Mouse (Mus musculus) embryonic facial prominence, embryonic 11.5 days (tissue): ENCODE results near the gene Rbm12b1. TPM values are rescaled to one million over a fixed set of nuclear protein-coding genes. Genes with fewer than 3 reads are reported as not detected.

ENCODE experiments used
- polyA plus RNA-seq: library from polyadenylated mRNA; unstranded; fragments of >200 nt; fragmentation: Nextera tagmentation; extraction: Ambion mirVana; gene quantifications from 2 replicates; pipeline ENCODE4 v1.2.1, GENCODE M21; 2014

Gene Rbm12b1
- polyA plus RNA-seq, 1 experiment from 2014 or later = 9.2 TPM

Other genes with a start within 250 kb of the Rbm12b1 start
- gene Gm10604, start 159.0 kb upstream of the Rbm12b1 start, polyA plus RNA-seq = 0.28 TPM in 1 of 2 replicates, not detected in the other
- gene Rbm12b2, start 50.8 kb upstream of the Rbm12b1 start, polyA plus RNA-seq = 18.7 and 21.4 TPM in 2 replicates
- gene Fam92a, start 31.8 kb downstream of the Rbm12b1 start, polyA plus RNA-seq = 120 and 137 TPM in 2 replicates